Mouse (Mus musculus): ENCODE data around the gene Kif9.

DNA sequence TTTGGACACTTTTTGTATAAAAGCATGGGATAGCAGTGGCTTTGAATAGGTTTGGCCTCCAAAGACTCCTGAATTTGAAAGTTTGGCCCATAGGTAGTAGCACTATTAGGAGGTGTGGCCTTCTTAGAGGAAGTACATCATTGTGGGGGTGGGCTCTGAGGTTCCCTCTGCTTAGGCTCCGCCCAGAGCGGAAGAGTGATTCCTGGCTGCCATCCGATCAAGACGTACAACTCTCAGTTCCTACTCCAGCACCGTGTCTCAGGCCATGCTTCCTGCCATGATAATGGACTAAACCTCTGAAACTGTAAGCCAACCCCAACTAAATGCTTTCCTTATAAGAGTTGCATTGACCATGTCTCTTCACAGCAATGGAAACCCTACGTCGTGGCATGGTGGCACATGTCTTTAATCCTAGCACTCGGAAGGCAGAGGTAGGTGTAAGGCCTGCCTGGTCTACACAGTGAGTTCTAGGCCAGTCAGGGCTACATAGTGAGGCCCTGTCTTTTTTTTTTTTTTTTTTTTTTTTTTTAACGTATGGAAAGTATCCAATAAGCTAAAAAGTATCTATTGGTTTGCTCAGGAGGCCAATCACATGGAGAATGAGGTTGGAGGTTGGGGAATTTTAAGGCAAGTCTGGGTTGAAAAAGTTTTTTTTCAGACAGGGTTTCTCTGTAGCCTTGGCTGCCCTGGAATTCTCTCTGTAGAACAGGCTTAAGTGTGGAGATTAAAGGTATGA lies 52.4 kb downstream of the Kif9 start:
- TF ChIP-seq CTCF (IDR thresholded peaks at IDR 0.05; ENCODE audit: low read depth) (no peak), EP300 (IDR thresholded peaks at IDR 0.05; ENCODE audit: low read depth) (no peak)

Measured in liver, embryonic 14.5 days (tissue).